Mouse (Mus musculus) spleen, postnatal 36 days (tissue): ENCODE results near the gene Intu.
A peak's percentile ranks its signal among the peaks of the same experiment; 100 is the strongest.

Source experiments
- DNase-seq, 2 experiments: peaks; one replicate each; pipeline ENCODE4 v3.0.0; 2022; ENCODE audit warnings: low spot score in 2 of 2, mixed read lengths in 1 of 2

The Intu gene

DNA sequence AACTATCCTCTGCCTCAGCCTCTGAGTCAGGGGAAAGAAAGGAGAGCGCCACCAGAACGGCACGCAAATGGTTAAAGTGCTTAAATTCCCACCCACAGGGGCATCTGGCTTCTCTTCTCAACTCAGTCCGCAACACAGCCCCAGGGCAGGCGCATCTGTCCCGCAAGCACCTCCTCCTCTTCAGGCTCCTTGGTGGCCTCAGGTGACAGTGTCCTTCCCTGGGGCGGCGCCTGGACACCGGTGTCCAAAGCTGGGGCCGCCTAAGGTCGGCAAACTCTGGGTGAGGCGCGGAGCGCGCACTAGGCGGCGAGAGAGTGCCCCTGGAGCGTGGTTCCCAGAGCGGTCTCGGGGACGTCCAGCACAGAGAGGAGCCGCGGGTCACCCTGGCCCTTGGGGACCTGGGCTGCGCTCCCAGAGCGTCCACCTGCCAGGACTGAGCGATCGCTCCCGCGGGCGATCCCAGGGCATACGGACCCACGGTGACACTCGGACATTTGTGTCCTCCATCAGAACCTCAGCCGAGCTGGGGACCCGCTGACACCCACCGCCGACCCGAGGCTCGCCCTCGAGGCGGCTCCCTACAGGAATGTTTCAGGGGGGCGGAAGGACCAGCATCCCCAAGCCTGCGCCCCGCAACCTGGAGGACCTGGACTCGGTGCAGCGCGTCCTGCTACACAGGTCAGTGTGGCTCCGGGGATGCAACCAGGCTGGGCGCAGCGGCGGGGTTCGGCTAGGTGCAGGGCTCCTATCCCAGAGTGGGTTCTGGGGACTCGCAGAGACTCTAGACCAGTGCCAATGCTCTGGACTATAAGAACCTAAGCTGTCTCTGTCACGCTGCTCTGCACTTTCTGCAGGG lies at the start of gene Intu:
Gene Intu, plus strand, starts transcription at position 1 of the 856 bp plus-strand sequence.
- peak in 1 of 2 experiments; percentile 12 for DNase-seq

GRCm38 (mm10) chr3:40483221-40483654 lies 47.8 kb upstream of the Intu start:
- no peak for DNase-seq

- no peak for DNase-seq
These were observed 43.7 kb upstream of the Intu start for GRCm38 (mm10) chr3:40487381-40487780.

DNA sequence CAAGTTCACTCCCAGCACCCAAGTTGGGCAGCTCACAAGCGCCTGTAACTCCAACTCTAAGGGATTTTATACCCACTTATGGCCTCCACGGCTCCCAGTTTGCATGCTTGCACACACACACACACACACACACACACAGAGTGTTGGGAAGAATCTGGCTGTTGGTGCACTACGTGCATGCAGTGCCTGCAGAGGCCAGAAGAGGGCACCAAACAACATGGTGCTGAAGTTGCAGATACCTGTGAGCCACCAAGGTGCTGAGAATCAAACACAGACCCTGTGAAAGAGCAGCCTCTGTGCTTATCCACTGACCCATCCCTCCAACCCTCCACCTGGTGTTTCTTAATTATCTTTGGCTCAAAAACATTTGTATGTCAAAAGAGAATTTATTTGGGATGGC lies 39.3 kb upstream of the Intu start:
- no peak for DNase-seq

DNA sequence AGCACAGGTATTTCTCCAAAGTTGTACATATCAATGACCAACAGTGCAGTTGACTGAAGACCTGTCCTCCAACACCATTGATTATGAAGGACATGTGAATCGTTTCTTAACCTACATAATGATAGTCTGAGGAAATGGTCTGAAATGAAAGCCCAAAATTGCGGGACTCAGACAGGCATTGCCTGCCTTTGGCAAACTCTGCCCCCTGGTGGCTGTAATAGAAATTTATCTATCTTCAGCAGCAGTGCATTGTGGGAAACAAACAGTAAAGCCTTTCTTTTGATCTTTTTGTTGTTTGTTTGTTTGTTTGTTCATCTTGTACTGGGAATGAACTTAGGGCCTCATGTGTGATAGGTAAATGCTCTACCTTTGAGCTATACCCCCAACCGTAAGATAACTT lies 32.2 kb upstream of the Intu start:
- no peak for DNase-seq

- DNase-seq: no peak
These were observed 30.8 kb upstream of the Intu start for GRCm38 (mm10) chr3:40500157-40500808.

DNA sequence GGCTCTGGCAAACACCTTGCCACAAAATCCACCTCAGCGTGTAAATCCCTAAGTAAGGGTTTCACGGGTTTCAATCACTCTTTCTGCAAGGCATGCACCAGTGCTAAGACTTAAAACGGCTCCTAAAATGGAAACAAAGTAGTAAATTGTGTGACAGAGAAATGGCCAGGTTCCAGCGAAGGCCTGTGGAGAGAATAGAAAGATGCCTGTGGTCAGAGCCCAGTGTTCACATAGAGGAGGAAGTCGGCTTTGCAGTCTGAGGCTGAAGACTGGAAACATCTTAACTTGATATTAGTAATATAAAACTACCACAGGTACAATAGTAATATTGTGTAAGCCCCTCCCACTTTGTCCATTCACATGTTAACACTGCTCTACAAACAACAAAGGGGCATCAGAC lies 26.7 kb upstream of the Intu start:
- no peak for DNase-seq

- no peak for DNase-seq
These were observed 25.6 kb upstream of the Intu start for GRCm38 (mm10) chr3:40505451-40506014.

DNA sequence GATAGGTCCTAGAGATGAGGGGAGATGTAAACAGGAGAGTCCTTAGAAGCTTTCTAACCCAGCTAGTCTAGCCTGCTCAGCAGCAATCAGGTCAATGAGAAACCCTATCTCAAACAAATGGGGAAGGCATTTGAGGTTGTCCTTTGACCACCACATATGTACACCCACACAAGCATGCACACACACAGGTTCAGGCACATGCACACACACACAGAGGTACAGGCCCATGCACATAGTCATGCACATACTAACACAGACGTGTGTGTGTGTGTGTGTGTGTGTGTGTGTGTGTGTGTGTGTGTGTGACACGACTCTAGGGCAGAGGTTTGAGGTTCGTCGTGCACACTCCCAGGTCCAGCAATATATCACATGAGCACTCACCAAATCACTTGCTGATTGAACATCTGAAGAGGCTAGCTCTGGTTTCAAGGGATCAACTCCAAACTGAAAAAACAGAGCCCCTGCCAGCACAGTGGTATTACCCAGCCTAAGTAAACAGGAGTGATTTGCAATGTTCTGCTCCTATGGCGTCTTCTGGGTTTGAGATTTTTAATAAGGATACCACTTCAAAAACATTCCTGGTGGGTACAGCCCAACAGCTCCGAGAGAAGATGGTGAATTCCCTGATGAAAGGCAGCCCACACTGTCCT lies 22.0 kb upstream of the Intu start:
- no peak for DNase-seq

DNA sequence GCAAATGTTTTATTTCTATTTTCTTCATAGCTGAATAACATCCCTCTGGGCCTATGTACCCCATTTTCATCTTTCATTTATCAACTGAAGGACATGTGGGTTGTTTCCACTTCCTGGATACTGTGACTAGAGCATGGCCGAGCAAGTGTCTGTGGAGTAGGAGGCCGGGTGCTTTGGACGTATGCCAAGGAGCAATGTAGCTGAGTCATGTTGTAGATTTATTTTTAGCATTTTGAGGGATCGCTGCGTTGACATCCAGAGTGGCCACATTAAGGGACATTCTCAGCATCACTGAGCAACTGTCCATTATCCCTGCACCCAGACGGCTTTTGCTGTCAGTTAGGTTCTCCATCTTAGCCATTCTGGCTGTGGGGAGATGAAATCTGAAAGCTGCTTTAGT lies 20.5 kb upstream of the Intu start:
- no peak for DNase-seq

- no peak for DNase-seq
These were observed 17.9 kb upstream of the Intu start for GRCm38 (mm10) chr3:40512936-40513829.

DNA sequence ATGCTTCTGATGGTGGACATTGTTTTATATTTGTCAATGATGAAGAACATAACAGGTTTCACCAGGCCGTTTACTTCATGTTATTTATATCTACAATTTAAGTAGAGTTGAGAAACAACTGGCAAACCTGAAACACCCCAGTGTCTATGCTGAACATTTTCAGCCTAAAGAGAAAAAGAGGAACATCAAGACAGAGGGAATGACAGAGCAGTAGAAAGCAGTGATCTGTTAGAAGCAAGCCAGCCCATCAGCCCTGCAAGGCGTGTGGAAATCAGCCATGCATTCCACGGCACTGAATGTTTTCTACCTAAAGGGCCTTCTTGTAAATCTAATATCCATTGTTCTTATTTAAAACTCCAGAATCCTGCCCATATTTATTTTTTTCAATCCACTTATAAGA lies 12.8 kb upstream of the Intu start:
- no peak for DNase-seq

DNA sequence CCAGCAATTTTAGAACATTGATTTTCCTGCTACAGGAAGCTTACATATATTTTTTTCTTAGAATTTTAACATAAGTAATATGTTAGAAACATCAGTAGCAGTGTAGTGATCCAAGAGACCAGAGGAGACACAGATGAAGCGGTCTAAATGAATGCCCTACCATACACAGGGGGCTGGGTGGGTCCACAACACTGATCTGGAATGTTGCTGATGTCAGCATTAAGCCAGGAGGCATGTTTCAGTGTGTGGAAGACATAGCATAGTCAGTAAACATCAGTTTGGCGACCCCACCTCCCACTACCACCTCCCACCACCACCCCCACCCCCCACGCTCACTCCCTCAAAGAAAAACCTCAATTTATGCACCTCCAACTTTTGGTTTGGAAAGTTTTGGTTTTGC lies 11.5 kb upstream of the Intu start:
- no peak for DNase-seq

DNA sequence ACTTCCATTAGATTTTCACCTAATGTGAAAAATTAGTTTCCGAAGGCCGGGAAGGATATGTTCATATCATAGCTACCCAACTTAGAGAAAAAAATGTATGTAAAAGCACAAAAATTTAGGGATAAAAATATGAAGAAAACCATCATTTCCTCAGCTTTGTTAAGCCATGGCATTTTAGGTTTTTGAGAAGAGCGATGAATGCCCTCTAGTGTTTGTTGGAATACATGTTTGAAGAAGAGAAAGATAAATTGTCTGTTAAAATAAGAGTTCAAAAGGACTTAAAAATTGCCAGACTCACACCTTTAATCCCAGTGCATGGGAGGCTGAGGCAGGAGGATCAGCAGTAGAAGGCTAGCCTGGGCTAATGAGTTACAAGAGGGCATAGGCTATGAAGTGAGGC lies 10.5 kb upstream of the Intu start:
- DNase-seq: no peak

DNA sequence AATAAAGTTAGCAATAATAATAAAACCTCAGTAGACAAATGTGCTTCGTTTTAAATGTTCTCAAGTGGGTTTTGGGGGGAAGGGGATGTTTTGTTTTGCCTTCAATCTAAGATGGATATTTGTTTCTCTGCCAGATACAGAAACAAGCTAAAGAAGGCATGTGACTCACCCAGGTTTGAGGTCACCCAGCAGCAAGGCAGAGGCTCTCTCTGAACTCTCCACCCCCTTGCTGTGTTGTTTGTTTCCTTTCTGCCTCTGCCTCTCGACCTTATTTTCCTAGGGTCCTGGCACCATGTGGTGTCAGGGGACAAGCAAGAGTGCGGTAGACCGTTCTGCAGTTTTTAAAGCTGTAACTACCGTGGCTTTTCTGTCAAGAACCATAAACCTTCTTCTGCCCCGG lies 8.6 kb upstream of the Intu start:
- no peak for DNase-seq

- no peak for DNase-seq
These were observed 8.2 kb upstream of the Intu start for GRCm38 (mm10) chr3:40522846-40523245.

GRCm38 (mm10) chr3:40523371-40523783 lies 7.7 kb upstream of the Intu start:
- no peak for DNase-seq

- DNase-seq: no peak
These were observed 6.2 kb upstream of the Intu start for GRCm38 (mm10) chr3:40524841-40525240.

- peak in 1 of 2 experiments; percentile 35 for DNase-seq
These were observed 5.7 kb upstream of the Intu start for GRCm38 (mm10) chr3:40525341-40525740.

DNA sequence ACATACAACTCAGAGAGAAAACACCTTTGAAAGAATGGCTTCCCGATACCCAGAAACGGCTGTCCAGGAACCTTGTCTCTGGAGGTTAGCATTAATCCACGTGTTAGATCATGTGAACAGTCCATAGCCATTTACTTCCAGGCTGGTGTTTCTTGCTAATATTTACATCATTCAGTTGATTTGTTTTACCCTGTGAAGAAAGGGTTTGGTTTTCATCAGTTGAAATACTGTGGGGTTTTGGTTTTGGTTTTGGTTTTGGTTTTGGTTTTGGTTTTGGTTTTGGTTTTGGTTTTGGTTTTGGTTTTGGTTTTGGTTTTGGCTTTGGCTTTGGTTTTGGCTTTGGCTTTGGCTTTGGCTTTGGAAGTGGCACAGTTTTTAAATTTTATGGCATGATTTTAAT lies 5.0 kb upstream of the Intu start:
- no peak for DNase-seq

DNA sequence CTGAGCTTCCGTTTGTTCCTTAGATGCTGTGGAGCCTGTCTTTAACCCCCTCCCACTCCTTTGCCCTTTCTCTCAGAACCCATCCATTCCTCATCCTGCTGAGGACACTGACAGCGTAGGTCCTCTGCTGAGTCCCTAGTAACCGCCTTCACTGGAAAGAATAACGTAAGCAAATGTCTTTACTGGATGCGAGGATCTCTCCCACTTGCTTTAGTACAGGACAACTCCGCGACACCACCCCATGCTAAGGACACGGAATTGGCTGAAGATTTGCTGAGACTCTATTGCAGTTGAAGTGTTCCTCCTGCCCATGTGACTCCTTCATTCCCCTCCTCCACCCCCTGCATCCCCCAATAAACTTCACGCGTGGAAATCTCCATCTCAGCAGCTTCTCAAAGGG lies 3.9 kb upstream of the Intu start:
- DNase-seq: no peak
